ENCODE assay signal across 45 mouse cellular contexts in the genomic region with DNA sequence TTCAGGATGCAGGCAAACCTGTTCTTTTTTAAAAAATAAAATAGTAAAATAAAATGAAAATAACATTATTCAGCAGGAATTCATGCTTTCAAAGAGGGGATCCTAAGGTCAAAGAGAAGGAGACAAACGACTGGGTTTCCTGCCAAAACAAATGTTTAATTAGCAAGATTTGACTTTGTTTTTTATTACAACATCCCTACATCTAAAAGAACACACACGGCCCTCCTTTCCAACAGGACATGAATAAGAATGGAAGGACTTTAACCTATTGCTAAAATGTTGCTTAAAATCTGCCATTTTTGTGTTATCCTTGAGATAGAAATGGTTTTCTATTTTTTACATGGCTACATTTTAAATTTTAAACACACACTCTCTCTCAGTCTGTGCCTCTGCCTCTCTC. TPM values are rescaled to one million over a fixed set of nuclear protein-coding genes. Genes with fewer than 3 reads are reported as not detected.
"Had no signal": no experiment of that assay in that cellular context is flagged by ENCODE, and none has a peak within 500 bp of the region (broad histone marks: within the 10 kb centered on the region; RNA-seq: fewer than 3 reads in every experiment).

No protein-coding gene starts in this region.

- H3K4me2 ChIP-seq: limb, embryonic 12.5 days; limb, embryonic 13.5 days; limb, embryonic 15.5 days; liver, embryonic 13.5 days; liver, embryonic 15.5 days; lung, embryonic 14.5 days; lung, embryonic 15.5 days; midbrain, embryonic 11.5 days; midbrain, embryonic 12.5 days; midbrain, embryonic 13.5 days; midbrain, embryonic 15.5 days; neural tube, embryonic 12.5 days; neural tube, embryonic 13.5 days had no signal

- H3K4me1 ChIP-seq: limb, embryonic 10.5 days; limb, embryonic 12.5 days; limb, embryonic 13.5 days; limb, embryonic 15.5 days; liver, embryonic 13.5 days; liver, embryonic 15.5 days; lung, embryonic 15.5 days; megakaryocyte, embryonic 14.5 days; midbrain, embryonic 10.5 days; midbrain, embryonic 12.5 days; midbrain, embryonic 13.5 days; midbrain, embryonic 15.5 days; neural tube, embryonic 12.5 days; neural tube, embryonic 13.5 days had no signal

- H3K36me3 ChIP-seq: limb, embryonic 10.5 days; limb, embryonic 12.5 days; limb, embryonic 13.5 days; limb, embryonic 15.5 days; liver, embryonic 13.5 days; liver, embryonic 15.5 days; lung, embryonic 15.5 days; midbrain, embryonic 10.5 days; midbrain, embryonic 12.5 days; midbrain, embryonic 13.5 days; midbrain, embryonic 15.5 days; neural tube, embryonic 12.5 days; neural tube, embryonic 13.5 days had no signal

- H3K9me3 ChIP-seq: limb, embryonic 10.5 days; limb, embryonic 12.5 days; limb, embryonic 13.5 days; limb, embryonic 15.5 days; liver, embryonic 13.5 days; liver, embryonic 15.5 days; lung, embryonic 15.5 days; midbrain, embryonic 10.5 days; midbrain, embryonic 12.5 days; midbrain, embryonic 13.5 days; midbrain, embryonic 15.5 days; neural tube, embryonic 12.5 days; neural tube, embryonic 13.5 days had no signal

- H3K4me3 ChIP-seq: left cerebral cortex, adult 2 months; limb, embryonic 10.5 days; limb, embryonic 12.5 days; limb, embryonic 13.5 days; limb, embryonic 15.5 days; liver, embryonic 13.5 days; liver, embryonic 15.5 days; lung, embryonic 15.5 days; megakaryocyte, embryonic 14.5 days; midbrain, embryonic 10.5 days; midbrain, embryonic 12.5 days; midbrain, embryonic 13.5 days; midbrain, embryonic 15.5 days; myocyte; neural tube, embryonic 12.5 days; neural tube, embryonic 13.5 days had no signal

- H3K9ac ChIP-seq: limb, embryonic 12.5 days; limb, embryonic 13.5 days; limb, embryonic 15.5 days; liver, embryonic 13.5 days; liver, embryonic 14.5 days; liver, embryonic 15.5 days; lung, embryonic 14.5 days; lung, embryonic 15.5 days; midbrain, embryonic 12.5 days; midbrain, embryonic 13.5 days; midbrain, embryonic 15.5 days; neural tube, embryonic 12.5 days; neural tube, embryonic 13.5 days had no signal

- H3K27me3 ChIP-seq: limb, embryonic 12.5 days; limb, embryonic 15.5 days; liver, embryonic 13.5 days; liver, embryonic 15.5 days; lung, embryonic 15.5 days; megakaryocyte, embryonic 14.5 days; midbrain, embryonic 12.5 days; midbrain, embryonic 13.5 days; midbrain, embryonic 15.5 days; neural tube, embryonic 12.5 days; neural tube, embryonic 13.5 days had no signal

- DNase-seq: left cerebral cortex, postnatal 4 days; liver, embryonic 13.5 days; lung, adult 18-20 months; lung, adult 2 months; lung, embryonic 14.5 days; lung, postnatal 10 days; lung, postnatal 14 days; lung, postnatal 36 days; lung, postnatal 4 days; midbrain, embryonic 14.5 days had no signal

- H3K27ac ChIP-seq: left cerebral cortex, adult 2 months; limb, embryonic 10.5 days; limb, embryonic 12.5 days; limb, embryonic 13.5 days; limb, embryonic 15.5 days; liver, embryonic 13.5 days; liver, embryonic 14.5 days; lung, embryonic 15.5 days; macrophage; midbrain, embryonic 10.5 days; midbrain, embryonic 12.5 days; midbrain, embryonic 13.5 days; midbrain, embryonic 15.5 days; neural tube, embryonic 12.5 days; neural tube, embryonic 13.5 days had no signal

- ATAC-seq: lung, postnatal 0 days; midbrain, embryonic 13.5 days; midbrain, embryonic 15.5 days; midbrain, embryonic 16.5 days had no signal

RNA-seq across cellular contexts. Expression of gene F11, which starts 8.7 kb away (rescaled TPM):
- total RNA-seq: left cerebral cortex, adult 18-20 months; left cerebral cortex, adult 2 months; left cerebral cortex, adult 8-10 months; left cerebral cortex, postnatal 10 days; left cerebral cortex, postnatal 14 days; left cerebral cortex, postnatal 25 days; left cerebral cortex, postnatal 36 days; left cerebral cortex, postnatal 4 days; megakaryocyte progenitor cell, adult 5-6 weeks; megakaryocyte, adult 5-6 weeks; megakaryocyte-erythroid progenitor cell, adult 5-6 weeks; midbrain, postnatal 0 days; monocyte, adult 5-6 weeks had no signal
- polyA plus RNA-seq: limb, embryonic 10.5 days; limb, embryonic 11.5 days; limb, embryonic 12.5 days; limb, embryonic 13.5 days; limb, embryonic 14.5 days; lung, embryonic 14.5 days; lung, embryonic 15.5 days; lung, postnatal 0 days; macrophage; midbrain, embryonic 10.5 days; midbrain, embryonic 11.5 days; midbrain, embryonic 12.5 days; midbrain, embryonic 15.5 days; midbrain, embryonic 16.5 days; midbrain, postnatal 0 days; myocyte; neural tube, embryonic 11.5 days; neural tube, embryonic 12.5 days; neural tube, embryonic 13.5 days had no signal

RNA-seq across cellular contexts. Expression of gene Klkb1, which starts 41.5 kb away (rescaled TPM):
- total RNA-seq: left cerebral cortex, adult 18-20 months; left cerebral cortex, adult 2 months; left cerebral cortex, postnatal 14 days; left cerebral cortex, postnatal 25 days; left cerebral cortex, postnatal 36 days; megakaryocyte progenitor cell, adult 5-6 weeks; megakaryocyte-erythroid progenitor cell, adult 5-6 weeks had no signal
- polyA plus RNA-seq: limb, embryonic 11.5 days; limb, embryonic 12.5 days; limb, embryonic 15.5 days; lung, embryonic 14.5 days; lung, embryonic 15.5 days; midbrain, embryonic 10.5 days; midbrain, embryonic 11.5 days; midbrain, embryonic 12.5 days; midbrain, embryonic 13.5 days; midbrain, embryonic 14.5 days; midbrain, embryonic 16.5 days; myocyte; neural tube, embryonic 11.5 days; neural tube, embryonic 12.5 days; neural tube, embryonic 13.5 days had no signal

RNA-seq across cellular contexts. Expression of gene Gm45753, which starts 55.2 kb away (rescaled TPM):
- total RNA-seq: left cerebral cortex, adult 18-20 months; left cerebral cortex, adult 2 months; left cerebral cortex, postnatal 10 days; left cerebral cortex, postnatal 14 days; left cerebral cortex, postnatal 25 days; left cerebral cortex, postnatal 36 days; left cerebral cortex, postnatal 4 days; megakaryocyte progenitor cell, adult 5-6 weeks; megakaryocyte, adult 5-6 weeks; megakaryocyte-erythroid progenitor cell, adult 5-6 weeks; midbrain, postnatal 0 days; monocyte, adult 5-6 weeks had no signal
- polyA plus RNA-seq: limb, embryonic 10.5 days; limb, embryonic 11.5 days; limb, embryonic 12.5 days; limb, embryonic 13.5 days; limb, embryonic 14.5 days; lung, embryonic 14.5 days; lung, embryonic 15.5 days; lung, embryonic 16.5 days; midbrain, embryonic 12.5 days; midbrain, embryonic 13.5 days; midbrain, embryonic 14.5 days; midbrain, embryonic 15.5 days; midbrain, embryonic 16.5 days; midbrain, postnatal 0 days; myocyte; neural tube, embryonic 11.5 days; neural tube, embryonic 12.5 days; neural tube, embryonic 13.5 days had no signal
